In genomic region chr8:88626940-88627264, GRCm38 (mm10) we compare ENCODE assay signal across 7 mouse cellular contexts. TPM values are rescaled to one million over a fixed set of nuclear protein-coding genes. Genes with fewer than 3 reads are reported as not detected.
A peak's percentile ranks its signal among the peaks of the same experiment; 100 is the strongest.
DNase-seq lines count a peak whose midpoint lies in the region; ATAC-seq and TF ChIP-seq lines count a peak whose summit lies in the region.

No protein-coding gene starts in this region.

- no peaks in the 10 kb centered on the region for H3K9me3 ChIP-seq in lung, embryonic 15.5 days
- no peaks in the 10 kb centered on the region for H3K9me3 ChIP-seq in forebrain, embryonic 15.5 days
- H3K9me3 ChIP-seq in limb, embryonic 14.5 days (ENCODE audit: control insufficient read depth, low read length) = no peaks in the 10 kb centered on the region

- no peak for TF ChIP-seq CTCF in small intestine, adult 2 months (IDR thresholded peaks at IDR 0.05; ENCODE audit: extremely low read depth, insufficient read length, insufficient replicate concordance, low read depth, low read length)

- peak overlapping the region; percentile 83 for H3K4me2 ChIP-seq in lung, embryonic 15.5 days
- peak overlapping the region; percentile 85 for H3K4me2 ChIP-seq in forebrain, embryonic 15.5 days (replicated peaks)
- peak overlapping the region; percentile 83 for H3K4me2 ChIP-seq in limb, embryonic 14.5 days (replicated peaks; ENCODE audit: low read depth, low read length, severe bottlenecking)

- H3K4me1 ChIP-seq in lung, embryonic 15.5 days = peaks cover 13% of the 10 kb centered on the region; the same call in 1 of the 2 replicates
- peaks cover 13% of the 10 kb centered on the region for H3K4me1 ChIP-seq in forebrain, embryonic 15.5 days
- peaks cover 9% of the 10 kb centered on the region for H3K4me1 ChIP-seq in limb, embryonic 14.5 days (ENCODE audit: control insufficient read depth, insufficient read depth, low read length)
- peaks cover 6% of the 10 kb centered on the region for H3K4me1 ChIP-seq in small intestine, adult 2 months (ENCODE audit: control insufficient read depth, insufficient read depth, insufficient read length, low read length)

- H3K9ac ChIP-seq in lung, embryonic 15.5 days = peak overlapping the region; percentile 45
- H3K9ac ChIP-seq in forebrain, embryonic 15.5 days (replicated peaks) = peak overlapping the region; percentile 56
- peak overlapping the region; percentile 72 for H3K9ac ChIP-seq in limb, embryonic 14.5 days (ENCODE audit: low read depth, low read length, severe bottlenecking)

- no peak; the same call in 1 of the 2 replicates for ATAC-seq in lung, embryonic 15.5 days (ENCODE audit: borderline replicate concordance, extremely low read depth, low FRiP score, low TSS enrichment)
- ATAC-seq in forebrain, embryonic 15.5 days (replicated peaks) = no peak
- ATAC-seq in limb, embryonic 14.5 days (ENCODE audit: low FRiP score, low read depth) = no peak

- no peak for TF ChIP-seq POLR2A in limb, embryonic 14.5 days (IDR thresholded peaks at IDR 0.05; ENCODE audit: borderline replicate concordance, extremely low read depth, insufficient read depth, insufficient read length)
- TF ChIP-seq POLR2A in small intestine, adult 2 months (IDR thresholded peaks at IDR 0.05; ENCODE audit: low read depth, low read length) = no peak

- H3K27ac ChIP-seq in lung, embryonic 15.5 days = no peak overlapping the region
- peak overlapping the region; percentile 76; the same call in 1 of the 2 replicates for H3K27ac ChIP-seq in forebrain, embryonic 15.5 days (replicated peaks)
- no peak overlapping the region for H3K27ac ChIP-seq in limb, embryonic 14.5 days (replicated peaks; ENCODE audit: low read depth, low read length)
- no peak overlapping the region for H3K27ac ChIP-seq in small intestine, adult 2 months (ENCODE audit: insufficient read depth, low read depth, low read length)

- WGBS in lung, embryonic 15.5 days = 11% methylated on average over 19 of the region's 19 CpGs
- WGBS in forebrain, embryonic 15.5 days = 14% methylated on average over 19 of the region's 19 CpGs
- WGBS in limb, embryonic 14.5 days = 17% methylated on average over 15 of the region's 19 CpGs
- 61% methylated on average over 19 of the region's 19 CpGs for WGBS in small intestine, adult 2 months

- DNase-seq in lung, adult 18-20 months = no peak
- no peak for DNase-seq in limb, embryonic 14.5 days (ENCODE audit: low spot score)
- DNase-seq in embryo, embryonic 10.5 days (ENCODE audit: low spot score) = no peak
- no peak for DNase-seq in cerebellum, postnatal 14 days

- no peaks in the 10 kb centered on the region for H3K36me3 ChIP-seq in lung, embryonic 15.5 days
- H3K36me3 ChIP-seq in forebrain, embryonic 15.5 days = no peaks in the 10 kb centered on the region
- H3K36me3 ChIP-seq in limb, embryonic 14.5 days (ENCODE audit: control insufficient read depth, insufficient read depth, low read length) = no peaks in the 10 kb centered on the region
- peaks cover 37% of the 10 kb centered on the region for H3K36me3 ChIP-seq in small intestine, adult 2 months (ENCODE audit: control insufficient read depth, insufficient read depth, low read length)

- peaks cover 37% of the 10 kb centered on the region for H3K27me3 ChIP-seq in lung, embryonic 15.5 days
- peaks cover 6% of the 10 kb centered on the region; the same call in 1 of the 2 replicates for H3K27me3 ChIP-seq in forebrain, embryonic 15.5 days
- 0 out of 2 replicates have a peak, but pooled peaks cover 6% of the 10 kb centered on the region for H3K27me3 ChIP-seq in limb, embryonic 14.5 days (ENCODE audit: control insufficient read depth, insufficient read depth, low read length)
- H3K27me3 ChIP-seq in small intestine, adult 2 months (ENCODE audit: control insufficient read depth, insufficient read depth, low read length) = no peaks in the 10 kb centered on the region

- H3K4me3 ChIP-seq in lung, embryonic 15.5 days = peak overlapping the region; percentile 51
- peak overlapping the region; percentile 51 for H3K4me3 ChIP-seq in forebrain, embryonic 15.5 days
- peak overlapping the region; percentile 55 for H3K4me3 ChIP-seq in limb, embryonic 14.5 days (replicated peaks; ENCODE audit: low read length)
- peak overlapping the region; percentile 60 for H3K4me3 ChIP-seq in small intestine, adult 2 months (ENCODE audit: low read depth, low read length)

RNA-seq across cellular contexts. Expression of gene Snx20, which starts 9.0 kb away (rescaled TPM):
- polyA plus RNA-seq in lung, embryonic 15.5 days (2015; fragmentation: Nextera tagmentation; extraction: Ambion mirVana) = 2.3 and 2.7 TPM in 2 replicates
- 0.81 and 1.2 TPM in 2 replicates for polyA plus RNA-seq in forebrain, embryonic 15.5 days (2015; fragmentation: Nextera tagmentation; extraction: Ambion mirVana)
- polyA plus RNA-seq in limb, embryonic 14.5 days (2012; rRNA removed) = 1.5 and 1.9 TPM in 2 replicates
- polyA plus RNA-seq in limb, embryonic 14.5 days (2014; fragmentation: Nextera tagmentation; extraction: Ambion mirVana) = 2.4 TPM in 2 replicates
- polyA plus RNA-seq in small intestine, adult 2 months (2012; rRNA removed) = 67.6 and 210 TPM in 2 replicates

RNA-seq across cellular contexts. Expression of gene Nod2, which starts 20.2 kb away (rescaled TPM):
- 0.11 and 0.21 TPM in 2 replicates for polyA plus RNA-seq in lung, embryonic 15.5 days (2015; fragmentation: Nextera tagmentation; extraction: Ambion mirVana)
- 0.15 and 0.20 TPM in 2 replicates for polyA plus RNA-seq in forebrain, embryonic 15.5 days (2015; fragmentation: Nextera tagmentation; extraction: Ambion mirVana)
- 0.59 and 0.85 TPM in 2 replicates for polyA plus RNA-seq in limb, embryonic 14.5 days (2012; rRNA removed)
- 0.18 and 0.32 TPM in 2 replicates for polyA plus RNA-seq in limb, embryonic 14.5 days (2014; fragmentation: Nextera tagmentation; extraction: Ambion mirVana)
- 1.7 and 2.2 TPM in 2 replicates for polyA plus RNA-seq in small intestine, adult 2 months (2012; rRNA removed)

Comparison
In these comparisons a context has a peak if more than half of its experiments do, and no peak if none do; other contexts are left out.
1. RNA of gene Snx20, which starts 9.0 kb away (polyA plus RNA-seq): 67.6 to 210 TPM in small intestine, adult 2 months; 1.5 to 2.4 TPM in limb, embryonic 14.5 days, 2.3 to 2.7 TPM in lung, embryonic 15.5 days and 0.81 to 1.2 TPM in forebrain, embryonic 15.5 days; every median in the first group is over 10 times any median in the second.
2. Peak in every context shown above with its lines, with median percentiles within 50 percentile points of each other: H3K4me2 ChIP-seq, H3K4me3 ChIP-seq and H3K9ac ChIP-seq.